Mouse (Mus musculus) intestine, embryonic 14.5 days (tissue): ENCODE measurements at regions not wholly inside any gene's neighbourhood (a gene's known extent, or its start where the extent isn't known, plus 50 kb on each side); places are given as distances from the start of the nearest gene placed in this dataset.

Source experiments
- ATAC-seq: fragments of 200-750 bp; cut with Nextera tagmentation; replicated peaks from 2 replicates; pipeline ENCODE4 v1.8.0; 2017; ENCODE audit warnings: low read depth, moderate number of reproducible peaks, moderate TSS enrichment, moderate library complexity; ENCODE audit not compliant: low FRiP score, low TSS enrichment
- DNase-seq: peaks from one replicate; pipeline ENCODE4 v3.0.0-alpha.2; 2018; ENCODE audit warnings: low spot score
- H3K27ac ChIP-seq: fragments of 300-500 bp; sonication (generic); 2 replicates; pipeline ENCODE4 v1.5.1; 2014; ENCODE audit warnings: low read depth, mild to moderate bottlenecking, control low read depth
- H3K27me3 ChIP-seq: fragments of 300-500 bp; sonication (generic); replicated peaks from 2 replicates; pipeline ENCODE4 v1.6.1; 2014; ENCODE audit warnings: low read length, control low read depth; ENCODE audit not compliant: control insufficient read depth, insufficient read depth
- H3K36me3 ChIP-seq: fragments of 300-500 bp; sonication (generic); 2 replicates; pipeline ENCODE4 v1.6.1; 2014; ENCODE audit warnings: low read length, control low read depth; ENCODE audit not compliant: control insufficient read depth, insufficient read depth
- H3K4me1 ChIP-seq: fragments of 300-500 bp; sonication (generic); replicated peaks from 2 replicates; pipeline ENCODE4 v1.6.1; 2014; ENCODE audit warnings: low read length, control low read depth, mixed read lengths; ENCODE audit not compliant: control insufficient read depth, insufficient read depth
- H3K4me2 ChIP-seq: fragments of 300-500 bp; sonication (generic); 2 replicates; pipeline ENCODE4 v1.6.1; 2014; ENCODE audit warnings: low read length
- H3K4me3 ChIP-seq: fragments of 300-500 bp; sonication (generic); 2 replicates; pipeline ENCODE4 v1.5.1; 2014; ENCODE audit warnings: low read depth, low read length, control low read depth, mixed read lengths
- H3K9ac ChIP-seq: fragments of 300-500 bp; sonication (generic); 2 replicates; pipeline ENCODE4 v1.6.1; 2014; ENCODE audit warnings: mild to moderate bottlenecking, low read length
- H3K9me3 ChIP-seq: fragments of 300-500 bp; sonication (generic); 2 replicates; pipeline ENCODE4 v1.6.1; 2016; ENCODE audit warnings: low read length, control low read depth; ENCODE audit not compliant: control insufficient read depth
- WGBS: fragments of 180-500 bp; shearing (Covaris S2); extraction: QIAGEN DNeasy Blood & Tissue Kit; methylation state at CpG from one replicate; pipeline ENCODE4 v1.1.7; 2014; 5-methylcytosine and 5-hydroxymethylcytosine counted together

DNA sequence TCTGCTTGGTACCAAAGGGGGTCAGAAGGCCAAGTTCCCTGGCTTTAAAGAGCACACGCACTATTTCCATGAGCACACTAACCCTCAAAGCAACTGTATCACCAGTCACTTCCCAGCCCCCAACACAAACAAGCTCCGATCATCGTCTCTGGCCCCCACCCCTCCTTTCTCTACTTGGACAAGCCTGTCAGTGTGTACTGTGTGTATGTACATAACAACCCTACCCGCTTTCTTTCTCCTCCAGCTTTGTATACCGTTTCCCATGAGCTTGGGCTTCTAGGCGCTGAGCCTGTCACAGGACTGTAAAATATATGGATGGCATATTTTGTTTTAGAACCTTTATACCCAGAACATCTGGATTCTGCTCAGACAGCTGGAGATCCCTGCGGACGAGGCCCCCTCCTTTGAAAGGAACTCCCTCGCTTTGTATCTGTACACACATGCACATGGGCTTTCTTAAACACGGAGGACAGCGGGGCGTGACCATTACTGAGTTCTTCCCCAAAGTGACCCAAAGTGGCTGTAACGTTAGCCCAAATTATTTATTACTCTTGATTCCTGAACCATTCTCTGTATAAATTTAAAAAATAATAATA, 95.1 kb downstream of the Cpn2 start:
- peaks cover 37% of the 10 kb centered on the region for H3K4me1 ChIP-seq
- peak; percentile 33 for ATAC-seq
- 38% methylated on average over 13 of the region's 13 CpGs for WGBS
- no peak for DNase-seq
- peak overlapping the region; percentile 82 for H3K27ac ChIP-seq
- H3K27me3 ChIP-seq = no peaks in the 10 kb centered on the region
- no peak overlapping the region for H3K4me3 ChIP-seq
- no peaks in the 10 kb centered on the region for H3K36me3 ChIP-seq
- 0 out of 2 replicates have a peak overlapping the region, but pooled peaks have one; percentile 11 for H3K4me2 ChIP-seq
- no peak overlapping the region for H3K9ac ChIP-seq
- no peaks in the 10 kb centered on the region for H3K9me3 ChIP-seq

DNA sequence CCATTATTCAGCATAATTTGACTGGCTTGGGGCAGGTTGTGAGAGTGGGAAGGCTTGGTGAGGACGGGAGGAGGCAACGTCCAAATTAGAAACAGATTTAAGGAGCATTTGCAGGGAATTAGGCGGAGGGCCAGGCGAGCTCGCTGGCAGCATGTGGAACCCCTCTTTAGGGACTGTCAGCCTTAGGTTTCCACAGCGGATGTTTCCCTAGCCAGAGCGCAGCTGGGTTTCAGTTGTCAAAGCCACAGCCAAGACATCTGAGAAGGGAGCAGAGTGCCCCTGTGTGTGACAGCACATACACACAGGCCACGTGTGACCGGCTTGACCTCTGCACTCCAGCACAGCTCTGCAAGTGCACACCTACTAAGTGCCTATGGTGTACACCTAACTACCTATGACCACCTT, 94.5 kb downstream of the Cpn2 start:
- Histone ChIP-seq H3K4me1 (peaks cover 38% of the 10 kb centered on the region), H3K9ac (no peak overlapping the region), H3K27ac (peak overlapping the region; percentile 82), H3K9me3 (no peaks in the 10 kb centered on the region), H3K4me3 (no peak overlapping the region), H3K4me2 (no peak overlapping the region), H3K36me3 (no peaks in the 10 kb centered on the region), H3K27me3 (no peaks in the 10 kb centered on the region)
- DNase-seq (no peak), ATAC-seq (no peak)
- 31% methylated on average over 9 of the region's 9 CpGs for WGBS

DNA sequence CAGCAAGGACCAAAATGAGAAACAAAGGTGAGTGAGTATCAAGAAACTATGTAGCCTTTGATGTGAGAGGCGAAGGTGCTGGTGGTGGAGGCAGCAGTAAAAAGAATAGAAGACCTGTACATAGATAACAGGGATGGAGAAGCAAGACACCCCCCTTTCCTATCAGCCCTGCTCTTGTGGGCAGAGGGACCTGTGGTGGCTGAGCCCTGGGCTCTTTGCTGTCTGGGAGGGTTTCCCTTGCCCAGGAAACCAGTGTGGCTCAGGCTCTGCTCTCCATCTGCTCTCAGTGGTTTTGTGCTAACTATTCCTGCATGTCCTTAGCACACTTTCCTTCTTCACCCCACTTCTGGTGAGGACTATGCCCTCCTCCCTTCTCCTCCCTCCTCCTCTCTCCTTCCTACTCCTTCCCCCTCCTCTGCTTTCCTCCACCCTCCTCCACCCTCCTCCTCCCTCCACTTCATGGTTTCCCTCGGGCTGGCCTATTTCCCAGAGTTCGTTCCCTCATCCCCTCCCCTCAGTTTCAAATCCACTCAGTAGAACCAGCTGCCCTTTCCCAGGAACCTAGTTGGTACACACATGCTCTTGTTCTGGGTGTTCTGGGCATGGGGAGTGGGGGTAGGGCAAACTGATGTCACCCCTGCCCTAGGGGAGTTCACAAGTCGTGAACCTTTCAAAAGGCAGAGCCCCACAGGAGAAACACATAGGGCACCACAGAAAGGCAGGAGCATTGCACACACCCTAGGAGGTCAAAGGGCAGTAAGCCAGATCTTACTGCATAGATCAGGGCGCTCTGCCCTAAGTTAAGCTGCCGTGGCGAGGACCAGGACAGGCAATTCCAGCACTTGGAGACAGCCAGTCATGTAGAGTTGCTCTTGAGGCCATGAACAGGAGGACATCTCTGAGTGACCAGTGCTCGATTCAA, 93.1 kb downstream of the Cpn2 start:
- H3K27ac ChIP-seq = no peak overlapping the region
- 50% methylated on average over 8 of the region's 8 CpGs for WGBS
- ATAC-seq (no peak), DNase-seq (no peak)
- H3K36me3 ChIP-seq = no peaks in the 10 kb centered on the region
- no peak overlapping the region for H3K4me2 ChIP-seq
- no peaks in the 10 kb centered on the region for H3K9me3 ChIP-seq
- H3K27me3 ChIP-seq = no peaks in the 10 kb centered on the region
- peaks cover 49% of the 10 kb centered on the region for H3K4me1 ChIP-seq
- H3K4me3 ChIP-seq = no peak overlapping the region
- no peak overlapping the region for H3K9ac ChIP-seq

DNA sequence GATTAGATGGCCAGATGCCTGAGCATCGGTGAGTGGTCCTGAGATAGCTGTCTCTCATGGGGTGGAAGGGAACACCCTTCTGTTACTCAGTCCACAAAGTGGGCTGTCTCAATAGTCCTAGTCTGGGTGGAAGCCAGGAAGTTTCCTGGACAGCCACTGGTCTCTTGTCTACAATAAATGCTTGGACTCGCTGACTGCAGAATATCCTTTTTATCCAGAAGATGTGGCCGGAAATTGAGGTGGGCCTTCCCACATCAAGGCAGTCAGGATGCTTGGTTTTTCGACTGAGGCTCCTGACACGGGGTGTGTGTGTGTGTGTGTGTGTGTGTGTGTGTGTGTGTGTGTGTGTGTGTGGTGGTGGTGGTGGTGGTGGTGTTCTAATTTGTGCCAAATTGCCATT, 91.0 kb downstream of the Cpn2 start:
- DNase-seq = no peak
- 73% methylated on average over 5 of the region's 5 CpGs for WGBS
- ATAC-seq = no peak
- Histone ChIP-seq H3K9me3 (no peaks in the 10 kb centered on the region), H3K4me3 (no peak overlapping the region), H3K9ac (no peak overlapping the region), H3K36me3 (no peaks in the 10 kb centered on the region), H3K4me1 (peaks cover 43% of the 10 kb centered on the region), H3K4me2 (no peak overlapping the region), H3K27ac (no peak overlapping the region), H3K27me3 (no peaks in the 10 kb centered on the region)

DNA sequence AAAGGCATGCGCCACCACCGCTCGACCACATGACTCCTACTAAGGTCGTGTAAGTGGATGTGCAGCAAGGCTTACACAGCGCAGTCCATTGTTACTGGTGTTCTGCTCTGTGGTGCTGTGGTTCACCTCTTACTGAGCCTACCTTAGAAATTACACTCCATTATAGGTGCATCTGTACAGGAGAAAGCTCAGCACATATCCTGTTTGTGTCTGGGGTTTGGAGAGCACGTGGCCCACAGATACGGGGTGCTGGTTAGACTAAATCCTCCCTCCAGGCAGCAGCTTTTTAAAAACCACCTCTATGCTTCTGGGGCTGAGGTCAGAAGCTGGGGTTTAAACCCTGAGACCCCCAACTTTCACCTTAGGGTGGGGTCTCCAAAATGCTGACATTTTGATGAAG, 89.5 kb downstream of the Cpn2 start:
- no peaks in the 10 kb centered on the region for H3K9me3 ChIP-seq
- no peak for ATAC-seq
- no peak overlapping the region for H3K27ac ChIP-seq
- H3K9ac ChIP-seq = no peak overlapping the region
- 70% methylated on average over 7 of the region's 7 CpGs for WGBS
- peaks cover 30% of the 10 kb centered on the region for H3K4me1 ChIP-seq
- DNase-seq = no peak
- H3K4me3 ChIP-seq = no peak overlapping the region
- no peaks in the 10 kb centered on the region for H3K27me3 ChIP-seq
- H3K36me3 ChIP-seq = no peaks in the 10 kb centered on the region
- no peak overlapping the region for H3K4me2 ChIP-seq

DNA sequence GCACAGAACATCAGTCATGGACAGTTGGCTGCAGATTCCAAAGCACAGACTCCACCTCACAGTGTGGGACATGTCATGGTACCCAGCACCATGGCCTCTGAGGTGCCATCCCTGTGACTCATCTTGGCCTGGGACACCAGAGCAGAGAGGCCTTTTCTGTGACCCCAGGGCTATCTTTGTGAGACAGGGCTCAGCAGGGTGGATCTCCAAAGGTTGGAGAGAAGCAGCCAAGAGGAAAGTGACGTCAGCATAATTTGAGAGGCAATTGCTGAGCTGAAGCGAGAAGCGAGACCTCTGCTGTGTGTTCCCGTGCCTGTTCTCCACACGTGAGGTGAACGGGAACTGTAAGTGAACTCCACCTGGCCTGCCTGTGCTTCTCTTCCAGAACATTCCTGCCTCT, 88.7 kb downstream of the Cpn2 start:
- peak overlapping the region; percentile 8; the same call in 1 of the 2 replicates for H3K27ac ChIP-seq
- 62% methylated on average over 6 of the region's 6 CpGs for WGBS

DNA sequence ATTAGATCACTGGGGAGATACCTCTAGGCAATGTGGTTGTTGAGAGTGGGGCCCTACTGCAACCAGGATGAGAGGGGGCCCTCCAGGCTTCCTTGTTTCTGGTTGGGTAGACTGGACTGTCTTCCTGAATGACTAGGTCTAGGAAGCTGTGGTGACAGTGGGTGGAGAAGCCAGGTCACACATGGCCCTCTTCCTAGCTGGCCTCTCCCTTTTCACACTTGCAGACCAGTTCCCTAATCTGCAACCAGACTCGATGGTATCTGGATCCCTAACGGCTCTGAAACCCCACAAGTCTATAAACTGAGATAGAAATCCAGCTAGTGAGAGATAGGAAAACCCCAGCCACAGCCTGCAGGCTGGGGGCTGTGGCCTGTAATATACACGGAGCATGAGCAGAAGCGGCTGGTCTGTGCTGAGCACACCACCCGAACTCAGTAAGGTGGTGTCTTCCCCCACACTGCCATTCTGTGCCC, 87.8 kb downstream of the Cpn2 start:
- Histone ChIP-seq H3K36me3 (no peaks in the 10 kb centered on the region), H3K27me3 (no peaks in the 10 kb centered on the region), H3K9me3 (no peaks in the 10 kb centered on the region), H3K4me3 (no peak overlapping the region), H3K27ac (no peak overlapping the region), H3K4me2 (no peak overlapping the region), H3K9ac (no peak overlapping the region), H3K4me1 (peaks cover 20% of the 10 kb centered on the region)
- ATAC-seq = no peak
- 57% methylated on average over 5 of the region's 5 CpGs for WGBS
- DNase-seq = no peak

More for the DNA sequence above, 88.7 kb downstream of the Cpn2 start:
- Histone ChIP-seq H3K4me2 (no peak overlapping the region), H3K9ac (no peak overlapping the region), H3K4me3 (no peak overlapping the region), H3K27me3 (no peaks in the 10 kb centered on the region), H3K36me3 (no peaks in the 10 kb centered on the region), H3K9me3 (no peaks in the 10 kb centered on the region), H3K4me1 (peaks cover 22% of the 10 kb centered on the region)
- DNase-seq (no peak), ATAC-seq (no peak)

DNA sequence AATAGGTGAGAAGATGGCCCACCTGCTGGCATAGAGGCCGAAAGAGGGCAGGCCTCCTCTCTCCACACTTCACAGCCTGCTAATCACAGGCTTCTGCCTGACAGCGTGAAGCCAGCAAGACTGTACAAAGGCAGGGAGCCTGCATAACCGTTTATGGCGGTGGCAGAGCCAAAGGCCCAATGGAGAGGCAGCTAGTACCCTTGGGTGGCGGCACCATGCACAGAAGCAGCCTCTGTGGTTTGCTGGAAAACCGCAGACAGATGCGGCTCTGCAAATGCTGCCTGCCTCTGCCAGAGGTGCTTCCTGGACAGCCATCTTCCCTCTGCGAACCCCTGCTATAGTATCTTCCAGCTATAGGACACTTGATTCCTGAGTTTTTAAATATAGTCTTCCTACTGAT, 86.2 kb downstream of the Cpn2 start:
- no peaks in the 10 kb centered on the region for H3K27me3 ChIP-seq
- no peaks in the 10 kb centered on the region for H3K9me3 ChIP-seq
- H3K36me3 ChIP-seq = no peaks in the 10 kb centered on the region
- H3K4me1 ChIP-seq = peaks cover 29% of the 10 kb centered on the region
- H3K4me2 ChIP-seq = no peak overlapping the region
- WGBS = 82% methylated on average over 8 of the region's 8 CpGs
- no peak for DNase-seq
- H3K4me3 ChIP-seq = no peak overlapping the region
- H3K27ac ChIP-seq = no peak overlapping the region
- ATAC-seq = no peak
- H3K9ac ChIP-seq = no peak overlapping the region
